Mouse (Mus musculus) adrenal gland, adult 18-20 months (tissue): ENCODE measurements around the gene Dcxr. TPM values are rescaled to one million over a fixed set of nuclear protein-coding genes. Genes with fewer than 3 reads are reported as not detected.
"Not testable (repeated sequence)": the region's sequence is repeated elsewhere in the genome, so short reads cannot be mapped to it uniquely, and the experiment has no call there.

Source experiments
- DNase-seq, 2 experiments: peaks; one replicate each; pipeline ENCODE4 v3.0.0; 2021 to 2022; ENCODE audit warnings: low spot score in 2 of 2
- total RNA-seq, 2 experiments: library from RNA; stranded (reverse); gene quantifications; 1 replicate in 1 of 2; 2 replicates in 1 of 2; pipeline ENCODE4 v1.2.3; 2021

Gene Dcxr
- total RNA-seq, 2 experiments from 2014 or later, result 27.6 to 104 TPM

GRCm38 (mm10) chr11:120676951-120677350 lies 50.1 kb downstream of the Dcxr start:
- no peak for DNase-seq

- not testable (repeated sequence) for DNase-seq
Measured at GRCm38 (mm10) chr11:120675875-120676274, 51.2 kb downstream of the Dcxr start.

Other genes with a start within 250 kb of the Dcxr start
- 100 to 1,000 TPM; 104 to 140 TPM for gene Mrpl12, start 242.7 kb downstream of the Dcxr start, total RNA-seq
- gene Slc25a10, start 235.4 kb downstream of the Dcxr start, total RNA-seq, result 100 to 1,000 TPM in 1 of 2 experiments, 10 to 100 TPM in 1; 97.2 to 106 TPM
- gene Gcgr, start 196.6 kb downstream of the Dcxr start, total RNA-seq, result 1 to 10 TPM in 1 of 2 experiments, under 1 TPM in 1; 0.96 to 3.0 TPM
- gene Mcrip1, start 177.6 kb downstream of the Dcxr start, total RNA-seq, result 10 to 100 TPM; 46.6 to 57.8 TPM
- gene Ppp1r27, start 176.1 kb downstream of the Dcxr start, total RNA-seq, result 1 to 10 TPM in 1 of 2 experiments, under 1 TPM in 1; 0.42 to 1.1 TPM
- gene P4hb, start 154.0 kb downstream of the Dcxr start, total RNA-seq, result 100 to 1,000 TPM; 440 to 468 TPM
- 100 to 1,000 TPM; 326 to 340 TPM for gene Arhgdia, start 145.7 kb downstream of the Dcxr start, total RNA-seq
- 10 to 100 TPM; 80.7 to 92.4 TPM for gene Alyref, start 128.9 kb downstream of the Dcxr start, total RNA-seq
- gene Anapc11, start 128.9 kb downstream of the Dcxr start, total RNA-seq, result 10 to 100 TPM; 75.5 to 95.4 TPM
- gene Npb, start 118.8 kb downstream of the Dcxr start, total RNA-seq, result 1 to 10 TPM in 1 of 2 experiments, not detected in 1; 1.2 TPM
- gene Pcyt2, start 109.3 kb downstream of the Dcxr start, total RNA-seq, result 100 to 1,000 TPM; 300 to 301 TPM
- 10 to 100 TPM; 34.3 to 70.6 TPM for gene Sirt7, start 102.0 kb downstream of the Dcxr start, total RNA-seq
- 10 to 100 TPM; 56.3 to 69.3 TPM for gene Mafg, start 93.7 kb downstream of the Dcxr start, total RNA-seq
- gene Pycr1, start 83.5 kb downstream of the Dcxr start, total RNA-seq, result 1 to 10 TPM; 1.4 to 2.1 TPM
- gene Myadml2, start 79.1 kb downstream of the Dcxr start, total RNA-seq, result under 1 TPM in 1 of 2 experiments, not detected in 1; 0.99 TPM
- 1 to 10 TPM; 2.8 to 6.6 TPM for gene Notum, start 66.1 kb downstream of the Dcxr start, total RNA-seq
- 10 to 100 TPM; 62.6 to 77.7 TPM for gene Aspscr1, start 54.3 kb downstream of the Dcxr start, total RNA-seq
- gene Cenpx, start 13.5 kb downstream of the Dcxr start, total RNA-seq, result 10 to 100 TPM; 46.3 to 52.8 TPM
- gene Lrrc45, start 13.4 kb downstream of the Dcxr start, total RNA-seq, result 10 to 100 TPM; 24.6 to 30.3 TPM
- gene Rac3, start 5.8 kb downstream of the Dcxr start, total RNA-seq, result 10 to 100 TPM in 1 of 2 experiments, 1 to 10 TPM in 1; 6.6 to 15.5 TPM
- 10 to 100 TPM in 1 of 2 experiments, 1 to 10 TPM in 1; 6.4 to 14.9 TPM for gene Cbr2, start 4.8 kb upstream of the Dcxr start, total RNA-seq
- 10 to 100 TPM; 10.1 to 14.6 TPM for gene Hmga1b, start 35.5 kb upstream of the Dcxr start, total RNA-seq
- gene Rfng, start 56.9 kb upstream of the Dcxr start, total RNA-seq, result 10 to 100 TPM; 18.5 to 19.4 TPM
- gene Gps1, start 57.0 kb upstream of the Dcxr start, total RNA-seq, result 100 to 1,000 TPM; 118 to 138 TPM
- gene Dus1l, start 69.1 kb upstream of the Dcxr start, total RNA-seq, result 10 to 100 TPM; 47.8 to 57.2 TPM
- gene Fasn, start 97.3 kb upstream of the Dcxr start, total RNA-seq, result 1,000 to 10,000 TPM; 2,155 to 5,020 TPM
- 10 to 100 TPM; 12.8 to 21.3 TPM for gene Ccdc57, start 205.6 kb upstream of the Dcxr start, total RNA-seq
- 1 to 10 TPM; 1.3 to 4.4 TPM for gene Slc16a3, start 221.2 kb upstream of the Dcxr start, total RNA-seq